Mouse (Mus musculus): ENCODE measurements around the gene Gm27235. TPM values are rescaled to one million over a fixed set of nuclear protein-coding genes. Genes with fewer than 3 reads are reported as not detected.
"Not testable (repeated sequence)": the region's sequence is repeated elsewhere in the genome, so short reads cannot be mapped to it uniquely, and the experiment has no call there.

The Gm27235 gene
- not detected in 2 replicates for polyA plus RNA-seq (2011; ENCODE audit: insufficient read length, low read depth, missing spikeins)

DNA sequence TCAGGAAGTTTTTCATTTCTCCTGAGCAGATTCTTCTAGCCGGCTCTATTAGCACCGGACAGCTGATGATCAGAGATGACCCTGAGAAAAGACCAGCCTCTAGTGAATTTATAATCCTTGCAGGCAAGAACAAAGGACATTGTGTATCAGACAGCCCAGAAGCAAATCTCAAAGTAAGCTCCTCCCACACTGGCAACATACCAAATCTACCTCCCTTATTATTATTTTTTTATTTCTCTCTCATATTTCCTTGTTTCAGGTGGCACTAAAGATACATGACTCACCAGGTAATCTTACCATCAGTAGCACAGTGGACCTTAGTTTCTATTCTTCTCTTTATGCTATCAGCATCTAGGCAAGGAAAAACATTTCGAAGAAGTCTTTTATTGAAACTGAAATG, at the start of gene Gm27235, which contains the start of gene D730048I06Rik:
Gm27235 (minus strand) TSS at position 101 of the 400 bp plus-strand sequence.
D730048I06Rik (minus strand) TSS at position 112 of the 400 bp plus-strand sequence.
- Histone ChIP-seq H3K27ac (ENCODE audit: insufficient read depth, low read length) (no peak within 1 kb of the TSS), H3K4me3 (ENCODE audit: insufficient read depth, low read length) (no peak within 1 kb of the TSS), H3K4me1 (ENCODE audit: control insufficient read depth, insufficient read depth, low read length) (no peaks in the 10 kb centered on the region)
- TF ChIP-seq POLR2A (IDR thresholded peaks at IDR 0.05; ENCODE audit: low read depth, low read length) (no peak), CTCF (IDR thresholded peaks at IDR 0.05; ENCODE audit: borderline replicate concordance, insufficient read depth, low read length) (no peak)

DNA sequence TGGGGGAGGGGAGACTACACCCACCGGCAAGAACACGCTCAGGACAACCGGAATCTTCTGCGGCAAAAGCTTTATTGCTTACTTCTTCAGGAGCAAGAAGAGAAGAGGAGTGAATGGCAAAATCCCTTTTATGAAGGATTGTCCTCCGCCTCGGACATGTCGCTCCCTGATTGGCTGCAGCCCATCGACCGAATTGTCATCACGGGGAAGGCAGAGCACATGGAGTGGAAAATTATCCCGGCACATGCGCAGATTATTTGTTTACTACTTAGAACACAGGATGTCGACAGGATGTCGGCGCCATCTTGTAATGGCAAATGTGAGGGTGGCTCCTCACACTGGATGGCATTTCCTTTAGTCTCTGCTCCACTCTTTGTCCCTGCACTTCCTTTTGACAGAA, 28.0 kb upstream of the Gm27235 start:
- not testable (repeated sequence) for H3K4me1 ChIP-seq (ENCODE audit: control insufficient read depth, insufficient read depth, low read length); H3K27ac ChIP-seq (ENCODE audit: insufficient read depth, low read length); H3K4me3 ChIP-seq (ENCODE audit: insufficient read depth, low read length)

DNA sequence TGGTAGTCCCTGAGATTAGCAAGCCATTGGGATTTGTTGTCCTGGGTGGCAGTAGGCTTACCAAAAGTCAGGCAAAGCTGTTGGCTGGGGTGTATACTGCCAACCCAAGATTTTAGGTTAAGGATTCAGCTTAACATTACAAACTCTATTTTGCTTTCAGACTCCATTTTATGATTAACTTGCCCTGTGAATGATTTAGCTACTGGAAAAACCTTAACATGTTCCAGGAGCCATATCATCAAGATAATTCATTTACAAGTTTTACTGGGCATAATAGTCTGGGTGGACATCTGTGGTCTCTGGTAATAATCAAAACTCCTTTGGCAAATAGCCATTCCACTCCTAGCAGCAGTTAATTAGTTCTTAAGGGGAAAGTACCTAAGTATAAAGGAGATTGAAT, 8.2 kb upstream of the Gm27235 start:
- TF ChIP-seq CTCF (IDR thresholded peaks at IDR 0.05; ENCODE audit: borderline replicate concordance, insufficient read depth, low read length) (no peak), POLR2A (IDR thresholded peaks at IDR 0.05; ENCODE audit: low read depth, low read length) (no peak)
- Histone ChIP-seq H3K27ac (ENCODE audit: insufficient read depth, low read length) (no peak overlapping the region), H3K4me3 (ENCODE audit: insufficient read depth, low read length) (no peak overlapping the region)

DNA sequence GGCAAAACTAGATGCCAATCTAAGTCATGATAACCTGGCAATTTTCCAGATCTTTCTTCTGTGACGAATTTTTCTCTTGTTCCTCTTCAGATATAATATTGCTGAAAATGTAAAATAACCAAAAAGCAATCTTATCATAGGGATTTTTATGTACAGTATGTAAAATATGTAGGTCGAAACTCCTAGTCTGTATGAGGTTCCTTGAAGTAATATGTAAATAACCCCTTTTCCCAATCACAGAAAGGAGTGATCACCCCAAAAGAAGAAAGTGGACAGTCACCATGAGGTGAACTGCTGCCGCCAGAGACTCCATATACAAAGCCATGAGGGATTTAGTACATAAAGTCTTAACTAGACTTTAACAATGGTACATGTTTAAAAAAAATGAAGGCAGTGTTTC, 11.9 kb downstream of the Gm27235 start, which contains the start of gene Gm17727:
Gm17727 (minus strand) TSS at position 101 of the 400 bp plus-strand sequence.
- Histone ChIP-seq H3K4me3 (ENCODE audit: insufficient read depth, low read length) (no peak within 1 kb of the TSS), H3K27ac (ENCODE audit: insufficient read depth, low read length) (no peak within 1 kb of the TSS), H3K4me1 (ENCODE audit: control insufficient read depth, insufficient read depth, low read length) (no peaks in the 10 kb centered on the region)
- TF ChIP-seq POLR2A (IDR thresholded peaks at IDR 0.05; ENCODE audit: low read depth, low read length): no peak
- no peak for TF ChIP-seq CTCF (IDR thresholded peaks at IDR 0.05; ENCODE audit: borderline replicate concordance, insufficient read depth, low read length)

More for the DNA sequence above, 8.2 kb upstream of the Gm27235 start:
- H3K4me1 ChIP-seq (ENCODE audit: control insufficient read depth, insufficient read depth, low read length): no peaks in the 10 kb centered on the region

DNA sequence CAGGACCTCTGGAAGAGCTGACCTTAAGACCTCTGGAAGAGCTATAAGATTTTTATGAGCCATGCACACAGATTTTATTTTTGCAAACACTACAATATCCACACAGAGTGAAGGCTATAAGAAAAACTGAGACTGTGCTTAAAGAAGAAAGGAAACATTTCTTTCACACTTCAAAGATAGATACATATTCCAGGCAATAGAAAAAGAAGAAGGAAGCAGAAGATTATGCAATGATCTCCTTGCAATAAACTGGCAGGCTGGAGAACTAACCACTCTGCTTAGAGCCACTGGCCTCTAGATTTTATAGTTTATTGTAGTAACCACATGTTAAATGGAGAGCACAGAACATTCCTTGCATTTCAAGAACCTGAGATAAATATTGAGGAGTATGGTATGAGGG, 33.1 kb downstream of the Gm27235 start:
- Histone ChIP-seq H3K4me1 (ENCODE audit: control insufficient read depth, insufficient read depth, low read length) (no peaks in the 10 kb centered on the region), H3K27ac (ENCODE audit: insufficient read depth, low read length) (no peak overlapping the region), H3K4me3 (ENCODE audit: insufficient read depth, low read length) (no peak overlapping the region)
- TF ChIP-seq CTCF (IDR thresholded peaks at IDR 0.05; ENCODE audit: borderline replicate concordance, insufficient read depth, low read length) (no peak), POLR2A (IDR thresholded peaks at IDR 0.05; ENCODE audit: low read depth, low read length) (no peak)

DNA sequence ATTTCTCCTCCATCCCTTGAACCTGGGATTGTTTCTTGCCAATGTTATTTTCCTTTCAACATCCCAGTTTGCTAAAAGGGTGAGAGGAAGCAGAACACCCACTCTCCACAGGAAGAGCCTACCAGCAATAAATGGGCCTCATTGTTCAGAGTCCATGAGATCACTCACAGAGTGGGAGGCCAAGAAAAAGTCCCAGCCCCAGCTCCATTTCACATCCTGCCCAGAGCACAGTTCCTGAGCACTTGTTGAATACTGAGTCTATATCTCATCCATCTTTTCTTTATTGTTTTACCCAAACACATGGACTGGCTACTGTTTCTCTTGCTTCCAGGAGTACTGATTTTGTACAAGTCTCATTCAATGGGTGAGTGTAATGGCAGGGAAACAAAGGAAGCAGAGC, 49.2 kb downstream of the Gm27235 start, which contains the start of gene Gm17677:
Gm17677 (plus strand) TSS at position 301 of the 400 bp plus-strand sequence.
- no peaks in the 10 kb centered on the region for H3K4me1 ChIP-seq (ENCODE audit: control insufficient read depth, insufficient read depth, low read length)
- no peak within 1 kb of the TSS for H3K27ac ChIP-seq (ENCODE audit: insufficient read depth, low read length)
- TF ChIP-seq CTCF (IDR thresholded peaks at IDR 0.05; ENCODE audit: borderline replicate concordance, insufficient read depth, low read length) (no peak), POLR2A (IDR thresholded peaks at IDR 0.05; ENCODE audit: low read depth, low read length) (no peak)
- no peak within 1 kb of the TSS for H3K4me3 ChIP-seq (ENCODE audit: insufficient read depth, low read length)

Other genes starting within 250 kb of the Gm27235 start
- 0.26 and 0.28 TPM in 2 replicates for gene Ddx25, start 231.6 kb downstream of the Gm27235 start, polyA plus RNA-seq (2011; ENCODE audit: insufficient read length, low read depth, missing spikeins)
- gene Pus3, start 231.5 kb downstream of the Gm27235 start, polyA plus RNA-seq (2011; ENCODE audit: insufficient read length, low read depth, missing spikeins): 9.6 and 12.7 TPM in 2 replicates
- gene Pate2, start 219.8 kb downstream of the Gm27235 start, polyA plus RNA-seq (2011; ENCODE audit: insufficient read length, low read depth, missing spikeins): 0.23 and 0.53 TPM in 2 replicates
- 11.2 and 12.9 TPM in 2 replicates for gene Hyls1, start 219.7 kb downstream of the Gm27235 start, polyA plus RNA-seq (2011; ENCODE audit: insufficient read length, low read depth, missing spikeins)
- not detected in 2 replicates for gene Pate4, start 178.2 kb downstream of the Gm27235 start, polyA plus RNA-seq (2011; ENCODE audit: insufficient read length, low read depth, missing spikeins)
- not detected in 2 replicates for gene Pate3, start 141.9 kb downstream of the Gm27235 start, polyA plus RNA-seq (2011; ENCODE audit: insufficient read length, low read depth, missing spikeins)
- gene Pate1, start 102.7 kb downstream of the Gm27235 start, polyA plus RNA-seq (2011; ENCODE audit: insufficient read length, low read depth, missing spikeins): not detected in 2 replicates
- gene Gm17677, start 49.1 kb downstream of the Gm27235 start, polyA plus RNA-seq (2011; ENCODE audit: insufficient read length, low read depth, missing spikeins): not detected in 2 replicates
- gene Gm17727, start 12.0 kb downstream of the Gm27235 start, polyA plus RNA-seq (2011; ENCODE audit: insufficient read length, low read depth, missing spikeins): not detected in 2 replicates
- gene D730048I06Rik, start within 50 bp of the Gm27235 start, polyA plus RNA-seq (2011; ENCODE audit: insufficient read length, low read depth, missing spikeins): not detected in 2 replicates
- gene 9230110F15Rik, start 54.0 kb upstream of the Gm27235 start, polyA plus RNA-seq (2011; ENCODE audit: insufficient read length, low read depth, missing spikeins): not detected in 2 replicates
- not detected in 2 replicates for gene 9230113P08Rik, start 118.3 kb upstream of the Gm27235 start, polyA plus RNA-seq (2011; ENCODE audit: insufficient read length, low read depth, missing spikeins)